Mouse (Mus musculus): ENCODE data around the gene Setdb2.

DNA sequence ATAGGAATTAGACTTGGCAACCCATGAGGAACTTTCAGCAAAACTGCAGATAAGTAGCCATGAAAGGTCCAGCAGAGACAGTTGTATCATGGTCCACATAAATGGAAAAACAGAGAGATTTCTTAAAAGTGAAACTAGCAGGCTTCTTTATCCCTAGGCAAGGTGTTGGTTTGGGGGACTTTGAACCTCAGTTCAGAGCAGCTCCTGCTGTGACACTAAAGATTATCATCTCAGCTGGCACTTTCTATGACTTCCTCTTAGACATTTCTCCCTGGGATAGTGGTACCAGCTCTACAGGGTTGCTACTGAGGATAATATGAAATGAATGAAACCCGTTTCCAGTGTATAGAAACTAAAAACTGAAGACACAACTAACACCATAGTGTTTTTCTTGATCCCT, 51.2 kb downstream of the Setdb2 start:
- TF ChIP-seq POLR2A (IDR thresholded peaks at IDR 0.05; ENCODE audit: borderline replicate concordance, low read depth, low read length), result no peak
- no peak for TF ChIP-seq CTCF (IDR thresholded peaks at IDR 0.05; ENCODE audit: low read depth, low read length)
